Mouse (Mus musculus) liver, embryonic 12.5 days (tissue): ENCODE measurements at regions not wholly inside any gene's neighbourhood (a gene's known extent, or its start where the extent isn't known, plus 50 kb on each side); places are given as distances from the start of the nearest gene placed in this dataset.
A peak's percentile ranks its signal among the peaks of the same experiment; 100 is the strongest.

Source experiments
- ATAC-seq: fragments of 200-750 bp; cut with Nextera tagmentation; 2 replicates; pipeline ENCODE4 v1.8.0; 2017; ENCODE audit warnings: moderate number of reproducible peaks, mild to moderate bottlenecking, moderate library complexity
- H3K27ac ChIP-seq: fragments of 300-500 bp; sonication (generic); 2 replicates; pipeline ENCODE4 v1.5.1; 2016; ENCODE audit warnings: mild to moderate bottlenecking
- H3K27me3 ChIP-seq: fragments of 300-500 bp; sonication (generic); replicated peaks from 2 replicates; pipeline ENCODE4 v1.6.1; 2016; ENCODE audit warnings: mild to moderate bottlenecking, moderate library complexity
- H3K36me3 ChIP-seq: fragments of 300-500 bp; sonication (generic); 2 replicates; pipeline ENCODE4 v1.6.1; 2016; ENCODE audit warnings: mild to moderate bottlenecking, moderate library complexity
- H3K4me1 ChIP-seq: fragments of 300-500 bp; sonication (generic); 2 replicates; pipeline ENCODE4 v1.6.1; 2016
- H3K4me2 ChIP-seq: fragments of 300-500 bp; sonication (generic); 2 replicates; pipeline ENCODE4 v1.6.1; 2016; ENCODE audit warnings: mild to moderate bottlenecking, moderate library complexity
- H3K4me3 ChIP-seq: fragments of 300-500 bp; sonication (generic); 2 replicates; pipeline ENCODE4 v1.5.1; 2016; ENCODE audit warnings: mild to moderate bottlenecking, moderate library complexity
- H3K9ac ChIP-seq: fragments of 300-500 bp; sonication (generic); 2 replicates; pipeline ENCODE4 v1.6.1; 2016; ENCODE audit warnings: mild to moderate bottlenecking, moderate library complexity
- H3K9me3 ChIP-seq: fragments of 300-500 bp; sonication (generic); replicated peaks from 2 replicates; pipeline ENCODE4 v1.6.1; 2016; ENCODE audit warnings: mild to moderate bottlenecking, moderate library complexity
- WGBS: fragments of 180-500 bp; shearing (Covaris S2); methylation state at CpG from one replicate; pipeline ENCODE4 v1.1.7; 2016; ENCODE audit not compliant: insufficient replicate concordance; 5-methylcytosine and 5-hydroxymethylcytosine counted together

DNA sequence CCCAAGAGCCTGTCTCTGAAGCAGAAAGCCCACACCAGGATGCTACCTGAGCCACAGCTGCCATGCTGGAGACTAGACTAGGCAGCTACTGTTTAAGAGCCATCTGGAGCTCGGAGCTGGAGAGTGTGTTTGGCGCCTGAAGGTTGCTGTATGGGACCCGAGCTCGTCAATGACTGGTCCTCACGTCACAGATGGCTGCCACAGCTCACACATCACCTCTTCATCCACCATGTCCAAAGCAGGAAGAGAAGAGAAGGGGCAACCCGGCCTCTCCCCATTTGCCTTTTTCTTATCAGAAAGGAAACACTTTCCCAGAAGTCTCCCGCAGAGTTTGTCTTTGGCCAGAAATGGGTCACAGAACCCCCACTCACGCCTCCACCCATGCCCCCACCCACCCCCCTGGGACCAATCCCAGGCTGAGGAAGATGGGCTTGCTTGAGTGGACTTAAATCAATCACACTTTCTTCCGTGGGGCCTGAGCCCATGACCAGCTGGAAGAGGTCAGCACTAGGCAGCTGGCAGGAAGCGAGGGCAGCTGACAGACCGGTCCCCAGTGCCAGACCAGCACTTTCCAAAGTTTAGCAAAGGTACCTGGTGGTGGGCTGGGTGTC lies 53.5 kb upstream of the Ptpn1 start:
- no peaks in the 10 kb centered on the region for H3K9me3 ChIP-seq
- no peaks in the 10 kb centered on the region for H3K36me3 ChIP-seq
- H3K27me3 ChIP-seq, result peaks cover 10% of the 10 kb centered on the region; the same call in 1 of the 2 replicates
- no peak overlapping the region for H3K27ac ChIP-seq
- no peak overlapping the region for H3K4me3 ChIP-seq
- no peak for ATAC-seq
- no peak overlapping the region for H3K9ac ChIP-seq
- peaks cover 19% of the 10 kb centered on the region for H3K4me1 ChIP-seq
- H3K4me2 ChIP-seq, result no peak overlapping the region
- 21% methylated on average over 11 of the region's 11 CpGs for WGBS

DNA sequence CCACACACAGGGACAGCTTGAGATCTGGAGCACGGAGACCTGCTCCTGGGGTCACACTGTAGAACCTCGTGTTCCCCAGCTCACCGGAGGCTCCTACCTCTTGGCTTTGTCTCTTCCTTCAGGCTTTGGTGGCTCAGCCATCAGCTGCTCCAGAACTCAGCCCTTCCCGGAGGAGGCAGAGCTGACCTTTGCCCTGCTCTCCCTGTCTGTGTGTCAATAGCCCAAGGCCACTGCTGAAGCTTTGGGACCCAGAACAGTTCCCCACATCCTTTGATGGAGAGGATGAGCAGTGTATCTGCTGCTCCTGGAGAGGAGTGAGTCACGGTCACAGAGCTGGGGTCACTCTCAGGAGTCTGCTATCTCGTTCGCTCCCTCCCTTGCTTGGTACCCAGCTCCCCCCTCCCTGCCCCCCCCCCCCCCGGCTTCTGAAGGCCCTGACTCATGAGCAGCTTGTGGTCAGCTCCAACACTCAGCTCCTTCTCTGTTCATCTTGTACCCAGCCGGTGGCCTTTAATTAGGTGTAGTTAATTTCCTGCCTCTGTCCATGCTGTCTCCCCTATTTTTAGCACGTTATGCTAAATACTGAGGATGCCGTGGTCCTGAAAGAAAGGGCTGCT lies 54.5 kb upstream of the Ptpn1 start:
- Histone ChIP-seq H3K9ac (no peak overlapping the region), H3K27me3 (peaks cover 10% of the 10 kb centered on the region; the same call in 1 of the 2 replicates)
- 0 out of 2 replicates have a peak, but pooled peaks have one; percentile 24 for ATAC-seq

DNA sequence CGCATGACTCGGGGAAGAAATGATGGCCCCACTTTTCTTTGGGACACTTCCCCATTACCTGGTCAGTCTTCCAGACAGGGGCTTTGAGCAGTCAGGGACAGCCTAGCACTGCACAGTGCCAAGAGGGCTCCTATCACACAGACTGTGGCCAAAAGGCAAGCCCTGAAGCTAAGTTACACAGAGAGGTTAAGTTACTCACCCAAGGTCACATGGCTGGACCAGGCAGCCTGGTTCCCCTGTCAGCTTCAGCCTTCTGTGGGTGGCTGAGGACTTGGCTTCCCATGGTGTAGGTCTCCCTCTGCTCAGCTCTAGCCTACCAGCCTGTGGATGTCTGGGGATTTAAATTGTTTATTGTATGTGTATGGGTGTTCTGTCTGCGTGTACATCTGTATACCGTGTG lies 59.4 kb upstream of the Ptpn1 start:
- H3K4me1 ChIP-seq, result peaks cover 4% of the 10 kb centered on the region; the same call in 1 of the 2 replicates
- H3K9me3 ChIP-seq, result no peaks in the 10 kb centered on the region
- no peak overlapping the region for H3K9ac ChIP-seq
- H3K27ac ChIP-seq, result no peak overlapping the region
- H3K4me2 ChIP-seq, result no peak overlapping the region
- ATAC-seq, result no peak
- WGBS, result 71% methylated on average over 4 of the region's 4 CpGs
- H3K4me3 ChIP-seq, result no peak overlapping the region
- H3K27me3 ChIP-seq, result peaks cover 11% of the 10 kb centered on the region
- H3K36me3 ChIP-seq, result no peaks in the 10 kb centered on the region

More for the DNA sequence above, 54.5 kb upstream of the Ptpn1 start:
- WGBS, result 32% methylated on average over 10 of the region's 11 CpGs
- Histone ChIP-seq H3K9me3 (no peaks in the 10 kb centered on the region), H3K4me3 (no peak overlapping the region), H3K4me1 (peaks cover 19% of the 10 kb centered on the region), H3K27ac (no peak overlapping the region), H3K4me2 (no peak overlapping the region), H3K36me3 (no peaks in the 10 kb centered on the region)

DNA sequence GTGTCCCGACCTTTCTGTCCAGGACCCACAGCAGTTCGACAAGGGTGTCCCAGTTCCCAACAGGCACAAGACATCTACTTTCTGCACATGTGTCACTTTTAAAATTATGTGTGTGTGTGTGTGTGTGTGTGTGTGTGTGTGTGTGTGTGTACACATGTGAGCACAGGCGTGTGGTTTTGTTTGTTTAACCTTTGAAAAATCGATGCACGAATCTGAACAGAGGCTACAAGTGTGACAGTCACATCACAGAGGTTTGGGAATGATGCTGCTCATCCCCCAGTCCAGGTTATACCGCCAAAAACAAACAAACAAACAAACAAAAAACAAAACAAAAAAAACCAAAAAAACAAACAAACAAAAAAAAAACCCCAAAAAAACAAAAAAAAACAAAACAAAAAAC lies 61.7 kb upstream of the Ptpn1 start:
- Histone ChIP-seq H3K36me3 (no peaks in the 10 kb centered on the region), H3K4me1 (peaks cover 7% of the 10 kb centered on the region), H3K4me3 (no peak overlapping the region), H3K9me3 (no peaks in the 10 kb centered on the region), H3K27ac (no peak overlapping the region), H3K9ac (no peak overlapping the region), H3K27me3 (peaks cover 14% of the 10 kb centered on the region), H3K4me2 (no peak overlapping the region)
- no peak for ATAC-seq
- 72% methylated on average over 6 of the region's 6 CpGs for WGBS

DNA sequence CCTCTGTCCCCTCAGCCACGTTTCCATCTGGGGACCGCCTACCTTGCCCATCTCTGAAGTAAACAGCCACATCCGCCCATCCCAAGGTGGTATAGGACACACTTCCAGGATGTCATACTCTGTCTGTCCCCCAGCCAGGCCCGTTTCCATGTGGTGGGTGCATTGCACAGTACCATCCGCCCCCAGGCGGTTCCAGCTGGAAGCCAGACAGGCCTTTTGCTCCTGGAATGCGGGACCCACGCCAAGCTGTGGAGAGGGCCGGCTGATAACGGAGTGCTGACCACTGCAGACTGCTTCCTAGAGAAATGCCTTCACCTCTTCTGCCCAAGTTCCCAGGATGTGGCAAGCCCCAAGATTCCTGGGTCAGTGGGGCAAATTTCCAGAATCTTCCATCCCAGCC lies 65.1 kb upstream of the Ptpn1 start:
- H3K9me3 ChIP-seq, result no peaks in the 10 kb centered on the region
- no peak for ATAC-seq
- H3K27ac ChIP-seq, result no peak overlapping the region
- no peak overlapping the region for H3K4me2 ChIP-seq
- peaks cover 20% of the 10 kb centered on the region; the same call in 1 of the 2 replicates for H3K4me1 ChIP-seq
- H3K27me3 ChIP-seq, result peaks cover 20% of the 10 kb centered on the region
- no peak overlapping the region for H3K4me3 ChIP-seq
- no peaks in the 10 kb centered on the region for H3K36me3 ChIP-seq
- WGBS, result 53% methylated on average over 10 of the region's 10 CpGs
- H3K9ac ChIP-seq, result no peak overlapping the region

DNA sequence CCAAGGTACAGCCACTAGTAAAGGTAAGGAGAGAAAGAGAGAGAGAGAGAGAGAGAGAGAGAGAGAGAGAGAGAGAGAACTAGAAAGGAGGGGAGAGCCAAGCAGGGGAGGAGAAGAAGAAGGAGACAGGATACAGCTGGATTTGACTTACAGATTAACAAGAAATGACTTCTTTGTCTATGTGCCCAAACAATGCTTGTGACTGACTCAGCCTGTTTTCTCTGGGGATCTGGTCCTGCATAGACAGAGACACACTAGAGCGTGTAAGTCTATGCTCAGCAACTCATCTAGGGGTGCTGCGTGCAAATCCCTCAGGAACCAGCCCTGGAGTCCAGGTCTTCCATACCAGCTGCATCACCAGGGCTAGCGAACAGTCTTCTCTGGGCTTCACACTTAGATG lies 66.3 kb upstream of the Ptpn1 start:
- no peak overlapping the region for H3K4me3 ChIP-seq
- WGBS, result 66% methylated on average over 3 of the region's 3 CpGs
- H3K4me2 ChIP-seq, result no peak overlapping the region
- ATAC-seq, result no peak
- peaks cover 22% of the 10 kb centered on the region for H3K4me1 ChIP-seq
- H3K9me3 ChIP-seq, result no peaks in the 10 kb centered on the region
- H3K36me3 ChIP-seq, result no peaks in the 10 kb centered on the region
- H3K9ac ChIP-seq, result no peak overlapping the region
- H3K27ac ChIP-seq, result no peak overlapping the region
- peaks cover 31% of the 10 kb centered on the region for H3K27me3 ChIP-seq

DNA sequence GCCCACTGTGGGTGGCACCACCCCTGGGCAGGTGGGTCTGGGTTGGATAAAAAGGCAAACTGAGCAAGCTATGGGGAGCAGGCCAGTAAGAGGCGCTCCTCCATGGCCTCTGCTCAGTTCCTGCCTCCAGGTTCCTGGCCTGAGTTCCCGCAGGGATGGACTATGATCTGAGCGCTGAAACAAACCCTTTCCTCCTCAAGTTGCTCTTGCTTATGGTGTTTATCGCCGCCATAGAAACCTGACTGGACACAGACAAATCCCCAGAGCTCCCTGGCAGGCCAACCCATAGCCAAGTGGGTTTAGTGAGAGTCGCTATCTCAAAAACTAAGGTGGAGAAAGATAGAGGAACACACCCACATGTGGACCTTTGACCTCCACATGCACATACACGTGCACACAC lies 67.2 kb upstream of the Ptpn1 start:
- Histone ChIP-seq H3K36me3 (no peaks in the 10 kb centered on the region), H3K9me3 (no peaks in the 10 kb centered on the region), H3K4me2 (no peak overlapping the region), H3K4me3 (no peak overlapping the region), H3K27ac (no peak overlapping the region), H3K4me1 (peaks cover 28% of the 10 kb centered on the region), H3K27me3 (peaks cover 32% of the 10 kb centered on the region), H3K9ac (no peak overlapping the region)
- 60% methylated on average over 7 of the region's 7 CpGs for WGBS
- ATAC-seq, result no peak

DNA sequence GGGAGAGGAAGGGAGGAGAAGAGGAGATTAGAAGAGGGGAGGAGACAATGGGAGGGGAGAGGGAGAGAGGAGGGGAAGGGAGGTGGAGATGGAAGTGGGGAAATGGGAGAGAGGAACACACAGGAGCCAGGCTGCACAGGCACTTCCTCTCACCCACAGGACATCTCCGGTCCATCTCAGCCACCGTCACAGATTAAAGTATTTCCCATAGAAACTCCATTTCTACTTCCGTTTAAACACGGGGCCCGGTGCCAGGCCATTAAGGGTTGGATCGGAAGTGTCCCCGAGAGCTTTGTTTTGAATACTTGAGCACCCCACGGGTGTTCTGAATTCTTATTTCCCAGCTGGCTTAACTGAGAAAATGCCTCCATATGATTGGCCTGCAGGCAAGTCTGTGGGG lies 67.6 kb upstream of the Ptpn1 start:
- Histone ChIP-seq H3K4me1 (peaks cover 28% of the 10 kb centered on the region), H3K27me3 (peaks cover 29% of the 10 kb centered on the region), H3K4me3 (no peak overlapping the region), H3K27ac (no peak overlapping the region), H3K36me3 (no peaks in the 10 kb centered on the region), H3K4me2 (no peak overlapping the region), H3K9me3 (no peaks in the 10 kb centered on the region), H3K9ac (no peak overlapping the region)
- WGBS, result 27% methylated on average over 8 of the region's 8 CpGs
- ATAC-seq, result no peak

DNA sequence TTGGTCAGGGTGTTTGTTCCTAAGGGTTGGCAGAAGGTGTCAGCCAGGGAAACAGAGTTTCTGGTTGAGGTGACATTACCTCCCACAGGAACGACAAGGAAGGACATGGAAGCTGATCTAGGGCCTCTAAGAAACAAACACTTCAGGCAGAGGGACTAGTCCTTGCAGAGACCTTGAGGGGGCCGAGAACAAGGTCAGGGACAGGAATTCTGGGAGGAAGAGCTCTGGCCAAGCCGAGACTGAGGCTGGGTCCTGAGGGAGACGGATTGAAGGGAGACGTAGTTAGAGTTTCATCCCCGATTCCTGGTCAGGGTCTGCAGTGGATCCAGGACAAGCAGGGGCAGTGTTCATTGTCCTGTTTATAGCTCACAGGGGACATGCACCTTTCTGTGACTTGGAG lies 68.2 kb upstream of the Ptpn1 start:
- H3K4me1 ChIP-seq, result peaks cover 30% of the 10 kb centered on the region

DNA sequence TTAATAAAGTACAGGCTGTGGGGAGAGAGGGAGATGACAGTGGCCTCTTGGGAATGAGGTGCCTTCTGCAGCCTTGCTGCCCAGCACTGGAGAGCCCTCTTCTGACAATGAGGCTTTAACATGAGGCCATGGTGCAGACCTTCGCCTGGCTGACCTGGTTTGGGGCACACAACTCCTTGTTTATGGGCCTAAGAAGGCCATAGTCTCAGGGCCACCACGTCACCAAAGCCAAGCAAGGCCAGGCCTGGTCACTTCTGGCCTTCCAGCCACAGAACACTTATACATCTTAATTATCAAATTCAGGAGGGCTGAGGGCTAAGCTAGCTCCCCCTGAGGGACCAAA lies 70.7 kb upstream of the Ptpn1 start:
- ATAC-seq, result no peak
- peaks cover 34% of the 10 kb centered on the region for H3K27me3 ChIP-seq
- WGBS, result 60% methylated on average over 2 of the region's 2 CpGs
- H3K9ac ChIP-seq, result no peak overlapping the region
- H3K36me3 ChIP-seq, result no peaks in the 10 kb centered on the region
- H3K9me3 ChIP-seq, result no peaks in the 10 kb centered on the region
- no peak overlapping the region for H3K4me2 ChIP-seq
- peaks cover 40% of the 10 kb centered on the region for H3K4me1 ChIP-seq
- H3K4me3 ChIP-seq, result no peak overlapping the region
- no peak overlapping the region for H3K27ac ChIP-seq

More for the DNA sequence above, 68.2 kb upstream of the Ptpn1 start:
- Histone ChIP-seq H3K9me3 (no peaks in the 10 kb centered on the region), H3K9ac (no peak overlapping the region), H3K27me3 (peaks cover 29% of the 10 kb centered on the region), H3K4me3 (no peak overlapping the region), H3K4me2 (no peak overlapping the region), H3K36me3 (no peaks in the 10 kb centered on the region), H3K27ac (no peak overlapping the region)
- ATAC-seq, result no peak
- 58% methylated on average over 6 of the region's 6 CpGs for WGBS

DNA sequence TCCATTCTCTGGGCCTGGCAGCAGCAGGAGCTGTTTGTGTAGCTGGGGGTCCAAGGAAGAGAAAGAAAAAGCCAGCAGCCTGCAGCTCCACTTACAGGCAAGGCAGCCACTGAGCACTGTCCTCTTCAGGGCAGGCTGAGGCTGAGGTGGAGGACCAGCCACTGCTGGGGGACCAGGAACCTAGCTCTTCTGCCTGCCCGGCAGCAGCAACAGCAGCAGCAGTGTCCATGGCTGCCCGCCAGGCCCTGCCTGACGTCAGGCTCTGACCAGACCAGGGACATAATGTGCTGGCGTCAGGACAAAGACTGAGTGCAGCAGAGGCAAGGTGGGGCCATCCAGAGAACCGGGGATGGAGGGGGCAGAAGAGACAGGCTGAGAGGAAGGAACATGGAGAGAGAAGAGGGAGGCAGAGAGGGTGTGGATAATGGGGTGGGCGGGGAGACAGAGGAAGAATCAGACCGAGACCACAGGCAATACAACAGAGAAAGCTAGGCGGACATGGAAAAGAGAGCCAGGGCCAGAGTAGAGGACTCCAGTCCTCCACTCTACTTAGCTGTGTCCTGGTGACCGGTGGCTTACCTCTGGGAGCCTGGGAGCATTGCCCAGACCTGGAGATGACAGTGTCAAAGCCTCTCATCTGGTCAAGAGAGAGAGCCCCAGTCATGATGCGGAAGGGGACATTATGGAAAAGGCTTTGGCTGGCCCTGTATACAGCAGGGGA lies 71.2 kb upstream of the Ptpn1 start:
- H3K4me1 ChIP-seq, result peaks cover 41% of the 10 kb centered on the region
- no peaks in the 10 kb centered on the region for H3K9me3 ChIP-seq
- 48% methylated on average over 10 of the region's 10 CpGs for WGBS
- no peak overlapping the region for H3K9ac ChIP-seq
- H3K27ac ChIP-seq, result no peak overlapping the region; the same call in 1 of the 2 replicates
- H3K4me3 ChIP-seq, result no peak overlapping the region
- ATAC-seq, result peak; percentile 31; the same call in 1 of the 2 replicates
- H3K4me2 ChIP-seq, result no peak overlapping the region
- peaks cover 38% of the 10 kb centered on the region for H3K27me3 ChIP-seq
- no peaks in the 10 kb centered on the region for H3K36me3 ChIP-seq

DNA sequence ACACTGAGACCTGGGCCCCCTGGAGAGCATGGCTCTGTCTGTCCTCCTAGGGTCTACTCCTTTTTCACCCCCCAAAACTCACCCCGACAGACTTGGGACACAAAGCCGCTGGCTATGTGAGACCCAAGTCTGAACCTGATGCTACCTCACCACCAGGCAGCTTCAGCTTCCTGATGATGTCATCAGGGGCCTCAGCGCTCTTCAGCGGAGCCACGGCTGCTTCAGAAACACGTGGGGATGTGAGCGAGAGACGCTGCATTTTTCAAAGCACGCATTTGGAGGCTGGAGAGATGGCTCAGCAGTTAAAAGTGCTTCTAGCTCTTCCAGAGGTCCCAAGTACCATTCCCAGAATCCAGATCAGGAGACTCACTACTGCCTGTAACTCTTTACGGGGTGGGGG lies 72.3 kb upstream of the Ptpn1 start:
- Histone ChIP-seq H3K27ac (no peak overlapping the region), H3K9me3 (no peaks in the 10 kb centered on the region), H3K4me3 (no peak overlapping the region), H3K4me2 (no peak overlapping the region), H3K36me3 (no peaks in the 10 kb centered on the region), H3K27me3 (peaks cover 39% of the 10 kb centered on the region), H3K4me1 (peaks cover 36% of the 10 kb centered on the region), H3K9ac (no peak overlapping the region)
- 33% methylated on average over 10 of the region's 10 CpGs for WGBS
- no peak for ATAC-seq
